Mouse (Mus musculus): ENCODE results near the gene Rdh12.

- TF ChIP-seq CTCF (IDR thresholded peaks at IDR 0.05; ENCODE audit: low read depth) (no peak), EP300 (IDR thresholded peaks at IDR 0.05; ENCODE audit: low read depth) (no peak)
Measured at GRCm38 (mm10) chr12:79254975-79255374, 46.3 kb downstream of the Rdh12 start.
